Mouse (Mus musculus) left cerebral cortex, adult 11 months (tissue): ENCODE data around the gene Prl2a1.
"Not testable (repeated sequence)": the region's sequence is repeated elsewhere in the genome, so short reads cannot be mapped to it uniquely, and the experiment has no call there.

Experiments
- DNase-seq: peaks from one replicate; pipeline ENCODE4 v3.0.0; 2022; ENCODE audit warnings: low spot score

The Prl2a1 gene

GRCm38 (mm10) chr13:27801354-27801753 is at the start of gene Prl2a1:
Gene Prl2a1 (plus strand): TSS chr13:27801654.
- DNase-seq, result no peak

- not testable (repeated sequence) for DNase-seq
Observed at GRCm38 (mm10) chr13:27780704-27781103, 20.8 kb upstream of the Prl2a1 start, which contains the start of gene Prl7c1. Gene Prl7c1 (minus strand): TSS chr13:27780804.

- no peak for DNase-seq
Observed at GRCm38 (mm10) chr13:27799303-27799702, 2.2 kb upstream of the Prl2a1 start.

GRCm38 (mm10) chr13:27802765-27803164 is 1.3 kb downstream of the Prl2a1 start:
- no peak for DNase-seq

GRCm38 (mm10) chr13:27849042-27849441 is 47.6 kb downstream of the Prl2a1 start, which contains the start of gene Prl2c1:
Gene Prl2c1 (plus strand): TSS chr13:27849342.
- no peak for DNase-seq
